Mouse (Mus musculus): Measurements from ENCODE around the gene Nxt2. TPM values are rescaled to one million over a fixed set of nuclear protein-coding genes. Genes with fewer than 3 reads are reported as not detected.

The Nxt2 gene
- polyA plus RNA-seq (2017; shearing (Covaris generic)) = 5.9 TPM

DNA sequence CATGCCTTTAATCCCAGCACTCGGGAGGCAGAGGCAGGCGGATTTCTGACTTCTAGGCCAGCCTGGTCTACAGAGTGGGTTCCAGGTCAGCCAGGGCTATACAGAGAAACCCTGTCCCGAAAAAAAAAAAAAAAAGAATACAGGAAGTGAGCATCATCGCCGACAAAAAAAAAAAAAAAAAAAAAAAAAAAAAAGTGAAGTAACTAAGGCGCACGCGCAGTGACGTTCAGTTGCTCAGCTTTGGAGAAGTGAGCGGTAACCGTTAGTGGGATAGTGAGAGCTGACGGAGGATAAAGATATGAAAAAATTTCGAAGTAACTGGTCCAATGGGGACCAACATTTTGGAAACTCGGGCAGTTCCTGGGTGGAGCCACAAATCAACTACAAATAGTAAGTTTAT lies at the start of gene Nxt2:
Gene Nxt2 (plus strand): TSS at position 229 of the 400 bp plus-strand sequence.

DNA sequence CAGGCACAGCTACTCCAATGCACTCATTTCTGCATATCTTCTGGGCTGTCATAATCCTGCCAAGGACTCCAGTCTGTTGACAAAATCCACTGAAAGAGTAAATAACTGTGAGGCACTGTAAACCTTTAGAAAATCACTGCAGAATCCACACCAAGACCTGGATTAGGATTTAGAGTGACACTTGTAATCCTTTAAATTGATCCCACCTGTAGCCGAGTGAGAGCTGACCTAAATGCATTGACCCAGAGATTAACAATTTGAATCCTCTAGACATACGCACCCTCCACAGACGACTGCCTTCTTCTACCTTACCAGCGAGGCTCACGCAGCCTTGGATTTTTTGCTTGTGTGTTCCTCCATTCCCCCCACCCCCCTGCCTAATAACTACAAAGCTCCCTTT lies 29.7 kb upstream of the Nxt2 start, which contains the start of gene Gucy2f:
Gene Gucy2f (minus strand): TSS at position 101 of the 400 bp plus-strand sequence.

Other genes starting within 250 kb of the Nxt2 start
- gene Gucy2f, start 29.8 kb upstream of the Nxt2 start, polyA plus RNA-seq (2017; shearing (Covaris generic)) = not detected
- not detected for gene Kcne1l, start 79.5 kb downstream of the Nxt2 start, polyA plus RNA-seq (2017; shearing (Covaris generic))
- 40.8 TPM for gene Acsl4, start 163.8 kb downstream of the Nxt2 start, polyA plus RNA-seq (2017; shearing (Covaris generic))